Mouse (Mus musculus): ENCODE measurements around the gene Smc1b. TPM values are rescaled to one million over a fixed set of nuclear protein-coding genes. Genes with fewer than 3 reads are reported as not detected.

Smc1b gene
- 0.12 and 0.25 TPM in 2 replicates for polyA plus RNA-seq (2015; fragmentation: Nextera tagmentation; extraction: Ambion mirVana)

- H3K27me3 ChIP-seq (replicated peaks; ENCODE audit: control insufficient read depth, insufficient read depth, low read length): no peaks in the 10 kb centered on the region
- H3K4me3 ChIP-seq (ENCODE audit: low read length): peak within 1 kb of the TSS; percentile 49
- peaks cover 9% of the 10 kb centered on the region for H3K4me1 ChIP-seq (ENCODE audit: control insufficient read depth, insufficient read depth, low read depth, low read length)
- 31% methylated on average over 54 of the region's 58 CpGs for WGBS
- H3K9ac ChIP-seq (ENCODE audit: low read depth, low read length): peak within 1 kb of the TSS; percentile 64
- peak within 1 kb of the TSS; percentile 83 for H3K4me2 ChIP-seq (ENCODE audit: low read length)
- no peak within 1 kb of the TSS for H3K27ac ChIP-seq (ENCODE audit: low read depth, low read length)
- ATAC-seq: peak; percentile 78
- no peaks in the 10 kb centered on the region for H3K9me3 ChIP-seq (ENCODE audit: control insufficient read depth, low read length)
- H3K36me3 ChIP-seq (ENCODE audit: control insufficient read depth, insufficient read depth, low read length): no peaks in the 10 kb centered on the region
Measured at GRCm38 (mm10) chr15:85131275-85132192, at the start of gene Smc1b, which contains the start of gene Ribc2. Gene Smc1b (minus strand): TSS chr15:85131964. Gene Ribc2 (plus strand): TSS chr15:85132078.

GRCm38 (mm10) chr15:85180368-85180767 is 48.6 kb upstream of the Smc1b start:
- ATAC-seq: no peak
- H3K9ac ChIP-seq (ENCODE audit: low read depth, low read length): no peak overlapping the region
- H3K4me1 ChIP-seq (ENCODE audit: control insufficient read depth, insufficient read depth, low read depth, low read length): peaks cover 4% of the 10 kb centered on the region
- no peak overlapping the region for H3K4me3 ChIP-seq (ENCODE audit: low read length)
- H3K4me2 ChIP-seq (ENCODE audit: low read length): no peak overlapping the region
- no peak overlapping the region; the same call in 1 of the 2 replicates for H3K27ac ChIP-seq (ENCODE audit: low read depth, low read length)
- H3K36me3 ChIP-seq (ENCODE audit: control insufficient read depth, insufficient read depth, low read length): no peaks in the 10 kb centered on the region
- no peaks in the 10 kb centered on the region for H3K9me3 ChIP-seq (ENCODE audit: control insufficient read depth, low read length)
- no peaks in the 10 kb centered on the region for H3K27me3 ChIP-seq (replicated peaks; ENCODE audit: control insufficient read depth, insufficient read depth, low read length)

DNA sequence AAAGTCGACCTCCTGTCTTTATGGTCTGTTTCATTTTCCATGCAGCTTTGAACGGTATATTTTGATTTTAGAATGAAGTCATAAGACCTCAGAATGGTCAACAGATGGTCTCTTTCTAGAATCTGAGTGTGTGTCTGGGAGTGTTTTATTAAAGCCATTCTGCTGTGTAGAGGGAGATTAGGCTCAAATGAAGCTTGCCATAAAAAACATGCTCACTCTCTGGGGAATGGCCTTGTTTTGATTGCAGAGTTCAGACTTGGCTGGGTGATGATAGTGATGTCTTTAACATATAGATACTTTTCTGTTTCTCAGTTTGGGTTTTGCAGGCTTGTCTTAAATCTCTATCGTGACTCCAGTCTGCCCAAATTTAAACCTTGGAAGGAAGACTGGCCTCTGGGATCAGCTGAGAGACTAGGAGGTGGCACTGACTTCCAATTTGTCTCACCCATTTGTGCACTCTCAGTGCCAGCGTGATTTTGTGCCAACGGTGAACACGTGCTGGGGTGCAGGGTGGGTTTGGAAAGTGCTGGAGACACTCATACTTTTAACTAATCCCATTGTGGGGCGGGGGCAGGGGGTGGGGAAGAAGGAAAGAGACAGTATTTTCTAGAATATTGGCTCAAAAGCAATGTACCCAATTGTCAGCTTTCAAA is 47.9 kb upstream of the Smc1b start:
- Histone ChIP-seq H3K27ac (ENCODE audit: low read depth, low read length) (no peak overlapping the region; the same call in 1 of the 2 replicates), H3K9me3 (ENCODE audit: control insufficient read depth, low read length) (no peaks in the 10 kb centered on the region), H3K4me1 (ENCODE audit: control insufficient read depth, insufficient read depth, low read depth, low read length) (peaks cover 4% of the 10 kb centered on the region), H3K9ac (ENCODE audit: low read depth, low read length) (no peak overlapping the region), H3K4me3 (ENCODE audit: low read length) (no peak overlapping the region), H3K27me3 (replicated peaks; ENCODE audit: control insufficient read depth, insufficient read depth, low read length) (no peaks in the 10 kb centered on the region), H3K4me2 (ENCODE audit: low read length) (no peak overlapping the region), H3K36me3 (ENCODE audit: control insufficient read depth, insufficient read depth, low read length) (no peaks in the 10 kb centered on the region)
- ATAC-seq: no peak; the same call in 1 of the 2 replicates
- WGBS: 64% methylated on average over 7 of the region's 7 CpGs

- H3K4me2 ChIP-seq (ENCODE audit: low read length): no peak overlapping the region
- no peak overlapping the region for H3K4me3 ChIP-seq (ENCODE audit: low read length)
- WGBS: 72% methylated on average over 6 of the region's 6 CpGs
- no peak overlapping the region for H3K27ac ChIP-seq (ENCODE audit: low read depth, low read length)
- no peak for ATAC-seq
- H3K9me3 ChIP-seq (ENCODE audit: control insufficient read depth, low read length): no peaks in the 10 kb centered on the region
- peaks cover 4% of the 10 kb centered on the region for H3K4me1 ChIP-seq (ENCODE audit: control insufficient read depth, insufficient read depth, low read depth, low read length)
- H3K27me3 ChIP-seq (replicated peaks; ENCODE audit: control insufficient read depth, insufficient read depth, low read length): no peaks in the 10 kb centered on the region
- H3K9ac ChIP-seq (ENCODE audit: low read depth, low read length): no peak overlapping the region
- H3K36me3 ChIP-seq (ENCODE audit: control insufficient read depth, insufficient read depth, low read length): no peaks in the 10 kb centered on the region
Measured at GRCm38 (mm10) chr15:85178172-85178571, 46.4 kb upstream of the Smc1b start.

- no peak for ATAC-seq
- H3K27ac ChIP-seq (ENCODE audit: low read depth, low read length): no peak overlapping the region
- H3K36me3 ChIP-seq (ENCODE audit: control insufficient read depth, insufficient read depth, low read length): no peaks in the 10 kb centered on the region
- H3K4me3 ChIP-seq (ENCODE audit: low read length): no peak overlapping the region
- H3K4me2 ChIP-seq (ENCODE audit: low read length): no peak overlapping the region
- no peaks in the 10 kb centered on the region for H3K9me3 ChIP-seq (ENCODE audit: control insufficient read depth, low read length)
- WGBS: 64% methylated on average over 8 of the region's 8 CpGs
- no peak overlapping the region for H3K9ac ChIP-seq (ENCODE audit: low read depth, low read length)
- H3K4me1 ChIP-seq (ENCODE audit: control insufficient read depth, insufficient read depth, low read depth, low read length): peaks cover 4% of the 10 kb centered on the region
- no peaks in the 10 kb centered on the region for H3K27me3 ChIP-seq (replicated peaks; ENCODE audit: control insufficient read depth, insufficient read depth, low read length)
Measured at GRCm38 (mm10) chr15:85177576-85177975, 45.8 kb upstream of the Smc1b start.

- Histone ChIP-seq H3K9ac (ENCODE audit: low read depth, low read length) (no peak overlapping the region), H3K4me2 (ENCODE audit: low read length) (no peak overlapping the region), H3K9me3 (ENCODE audit: control insufficient read depth, low read length) (no peaks in the 10 kb centered on the region), H3K4me3 (ENCODE audit: low read length) (no peak overlapping the region), H3K27me3 (replicated peaks; ENCODE audit: control insufficient read depth, insufficient read depth, low read length) (no peaks in the 10 kb centered on the region), H3K36me3 (ENCODE audit: control insufficient read depth, insufficient read depth, low read length) (no peaks in the 10 kb centered on the region), H3K27ac (ENCODE audit: low read depth, low read length) (no peak overlapping the region), H3K4me1 (ENCODE audit: control insufficient read depth, insufficient read depth, low read depth, low read length) (no peaks in the 10 kb centered on the region)
- 77% methylated on average over 10 of the region's 10 CpGs for WGBS
- no peak for ATAC-seq
Measured at GRCm38 (mm10) chr15:85174060-85174459, 42.3 kb upstream of the Smc1b start.

DNA sequence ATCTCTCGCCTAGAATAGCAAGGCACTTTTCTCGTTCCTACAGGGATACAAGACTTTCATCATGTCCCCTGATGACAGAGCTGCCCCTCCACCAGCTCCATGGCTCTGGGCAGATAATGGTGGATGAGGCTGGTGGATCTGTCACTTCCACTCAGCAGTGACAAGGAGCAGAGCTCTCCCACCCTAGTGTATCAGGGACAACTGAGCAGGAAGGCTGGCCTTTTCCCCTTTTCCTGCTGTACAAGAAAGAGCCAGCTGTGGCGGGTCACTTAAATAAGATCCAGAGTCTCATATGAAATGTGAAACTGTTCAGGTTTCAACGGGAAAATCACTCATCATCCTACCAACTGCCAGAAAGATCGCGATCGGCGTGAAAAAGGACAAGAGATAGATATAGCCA is 41.7 kb upstream of the Smc1b start:
- WGBS: 75% methylated on average over 8 of the region's 8 CpGs
- no peak for ATAC-seq
- no peaks in the 10 kb centered on the region for H3K4me1 ChIP-seq (ENCODE audit: control insufficient read depth, insufficient read depth, low read depth, low read length)
- no peak overlapping the region for H3K27ac ChIP-seq (ENCODE audit: low read depth, low read length)
- H3K9ac ChIP-seq (ENCODE audit: low read depth, low read length): no peak overlapping the region
- H3K4me2 ChIP-seq (ENCODE audit: low read length): no peak overlapping the region
- H3K36me3 ChIP-seq (ENCODE audit: control insufficient read depth, insufficient read depth, low read length): no peaks in the 10 kb centered on the region
- H3K9me3 ChIP-seq (ENCODE audit: control insufficient read depth, low read length): no peaks in the 10 kb centered on the region
- no peak overlapping the region for H3K4me3 ChIP-seq (ENCODE audit: low read length)
- H3K27me3 ChIP-seq (replicated peaks; ENCODE audit: control insufficient read depth, insufficient read depth, low read length): no peaks in the 10 kb centered on the region

- ATAC-seq: no peak
- Histone ChIP-seq H3K9me3 (ENCODE audit: control insufficient read depth, low read length) (no peaks in the 10 kb centered on the region), H3K36me3 (ENCODE audit: control insufficient read depth, insufficient read depth, low read length) (no peaks in the 10 kb centered on the region), H3K27ac (ENCODE audit: low read depth, low read length) (no peak overlapping the region), H3K9ac (ENCODE audit: low read depth, low read length) (no peak overlapping the region), H3K4me2 (ENCODE audit: low read length) (no peak overlapping the region), H3K27me3 (replicated peaks; ENCODE audit: control insufficient read depth, insufficient read depth, low read length) (no peaks in the 10 kb centered on the region), H3K4me3 (ENCODE audit: low read length) (no peak overlapping the region), H3K4me1 (ENCODE audit: control insufficient read depth, insufficient read depth, low read depth, low read length) (peaks cover 2% of the 10 kb centered on the region)
- WGBS: 73% methylated on average over 2 of the region's 2 CpGs
Measured at GRCm38 (mm10) chr15:85172054-85172453, 40.3 kb upstream of the Smc1b start.

DNA sequence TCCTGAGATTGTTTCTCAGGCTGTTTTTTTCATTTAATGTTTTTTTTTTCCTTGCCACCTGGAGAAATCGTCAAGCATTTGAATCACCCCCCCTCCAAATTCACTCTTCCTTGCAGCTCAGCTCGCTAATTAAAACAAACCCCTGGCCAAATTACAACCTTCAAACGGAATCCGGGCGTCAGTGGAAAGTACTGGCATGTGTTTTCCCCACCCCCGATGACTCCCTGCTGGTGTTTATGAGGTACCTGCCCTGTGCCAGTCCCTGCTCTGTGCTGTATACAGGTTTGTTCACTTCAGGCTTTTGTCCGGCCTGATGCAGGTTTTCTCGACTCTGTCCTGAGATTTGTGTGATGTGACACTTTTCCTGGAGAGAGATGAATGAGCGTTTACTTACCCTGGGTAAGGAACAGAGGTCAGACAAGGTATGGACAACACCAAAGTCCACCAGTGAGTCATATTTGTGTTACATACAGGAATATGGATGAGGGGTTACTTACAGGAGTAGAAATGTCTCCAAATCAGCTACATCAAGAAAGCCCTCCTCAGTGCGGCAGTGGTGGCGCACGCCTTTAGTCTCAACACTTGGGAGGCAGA is 35.4 kb upstream of the Smc1b start:
- peak overlapping the region; percentile 53; the same call in 1 of the 2 replicates for H3K27ac ChIP-seq (ENCODE audit: low read depth, low read length)
- H3K9me3 ChIP-seq (ENCODE audit: control insufficient read depth, low read length): no peaks in the 10 kb centered on the region
- H3K4me1 ChIP-seq (ENCODE audit: control insufficient read depth, insufficient read depth, low read depth, low read length): peaks cover 11% of the 10 kb centered on the region
- no peaks in the 10 kb centered on the region for H3K27me3 ChIP-seq (replicated peaks; ENCODE audit: control insufficient read depth, insufficient read depth, low read length)
- 50% methylated on average over 12 of the region's 12 CpGs for WGBS
- no peak overlapping the region for H3K4me3 ChIP-seq (ENCODE audit: low read length)
- no peak overlapping the region for H3K4me2 ChIP-seq (ENCODE audit: low read length)
- H3K9ac ChIP-seq (ENCODE audit: low read depth, low read length): peak overlapping the region; percentile 47; the same call in 1 of the 2 replicates
- H3K36me3 ChIP-seq (ENCODE audit: control insufficient read depth, insufficient read depth, low read length): no peaks in the 10 kb centered on the region
- no peak for ATAC-seq

Data from hindbrain, embryonic 16.5 days (tissue).